Mouse (Mus musculus): ENCODE data around the gene Calml3. TPM values are rescaled to one million over a fixed set of nuclear protein-coding genes. Genes with fewer than 3 reads are reported as not detected.
"Not testable (repeated sequence)": the region's sequence is repeated elsewhere in the genome, so short reads cannot be mapped to it uniquely, and the experiment has no call there.

The Calml3 gene
- not detected for total RNA-seq (2021)

- DNase-seq (ENCODE audit: extremely low spot score in 1 of 2, low spot score in 2 of 2) = no peak
- intact Hi-C loops (cut with DNase I) = no loop called here
These were observed at the start of gene Calml3 for GRCm38 (mm10) chr13:3804186-3804585. Gene Calml3 (minus strand): TSS chr13:3804316.

- no peak for DNase-seq (ENCODE audit: extremely low spot score in 1 of 2, low spot score in 2 of 2)
- intact Hi-C loops (cut with DNase I) = no loop called here
These were observed 46.2 kb upstream of the Calml3 start for GRCm38 (mm10) chr13:3850330-3850729.

GRCm38 (mm10) chr13:3840662-3841061, 36.5 kb upstream of the Calml3 start:
- intact Hi-C loops (cut with DNase I) = not testable (repeated sequence)

GRCm38 (mm10) chr13:3837312-3837807, 33.2 kb upstream of the Calml3 start, which contains the start of gene Calm4:
Gene Calm4 (plus strand): TSS chr13:3837757.
- DNase-seq (ENCODE audit: extremely low spot score in 1 of 2, low spot score in 2 of 2); intact Hi-C loops (cut with DNase I): not testable (repeated sequence)

More at GRCm38 (mm10) chr13:3840662-3841061, 36.5 kb upstream of the Calml3 start:
- not testable (repeated sequence) for DNase-seq (ENCODE audit: extremely low spot score in 1 of 2, low spot score in 2 of 2)

- DNase-seq (ENCODE audit: extremely low spot score in 1 of 2, low spot score in 2 of 2); intact Hi-C loops (cut with DNase I): not testable (repeated sequence)
These were observed 29.5 kb upstream of the Calml3 start for GRCm38 (mm10) chr13:3833644-3834043.

GRCm38 (mm10) chr13:3832450-3832849, 28.3 kb upstream of the Calml3 start:
- no peak for DNase-seq (ENCODE audit: extremely low spot score in 1 of 2, low spot score in 2 of 2)
- intact Hi-C loops (cut with DNase I) = no loop called here

- no peak for DNase-seq (ENCODE audit: extremely low spot score in 1 of 2, low spot score in 2 of 2)
- intact Hi-C loops (cut with DNase I) = no loop called here
These were observed 27.9 kb upstream of the Calml3 start for GRCm38 (mm10) chr13:3831994-3832393.

GRCm38 (mm10) chr13:3831546-3831945, 27.4 kb upstream of the Calml3 start:
- DNase-seq (ENCODE audit: extremely low spot score in 1 of 2, low spot score in 2 of 2) = no peak
- intact Hi-C loops (cut with DNase I) = no loop called here

GRCm38 (mm10) chr13:3825726-3826125, 21.6 kb upstream of the Calml3 start:
- intact Hi-C loops (cut with DNase I) = no loop called here
- no peak for DNase-seq (ENCODE audit: extremely low spot score in 1 of 2, low spot score in 2 of 2)

- intact Hi-C loops (cut with DNase I) = no loop called here
- no peak for DNase-seq (ENCODE audit: extremely low spot score in 1 of 2, low spot score in 2 of 2)
These were observed 18.0 kb upstream of the Calml3 start for GRCm38 (mm10) chr13:3822105-3822504.

- intact Hi-C loops (cut with DNase I) = no loop called here
These were observed 14.6 kb upstream of the Calml3 start for GRCm38 (mm10) chr13:3818740-3819076.

GRCm38 (mm10) chr13:3818012-3818739, 14.1 kb upstream of the Calml3 start:
- intact Hi-C loops (cut with DNase I) = no loop called here

More at GRCm38 (mm10) chr13:3818740-3819076, 14.6 kb upstream of the Calml3 start:
- DNase-seq (ENCODE audit: extremely low spot score in 1 of 2, low spot score in 2 of 2) = no peak

GRCm38 (mm10) chr13:3807131-3807827, 3.2 kb upstream of the Calml3 start:
- no peak for DNase-seq (ENCODE audit: extremely low spot score in 1 of 2, low spot score in 2 of 2)
- intact Hi-C loops (cut with DNase I) = no loop called here

More at GRCm38 (mm10) chr13:3818012-3818739, 14.1 kb upstream of the Calml3 start:
- DNase-seq (ENCODE audit: extremely low spot score in 1 of 2, low spot score in 2 of 2) = no peak

GRCm38 (mm10) chr13:3805638-3806037, 1.5 kb upstream of the Calml3 start:
- intact Hi-C loops (cut with DNase I) = no loop called here

GRCm38 (mm10) chr13:3805132-3805531, 1.0 kb upstream of the Calml3 start:
- DNase-seq (ENCODE audit: extremely low spot score in 1 of 2, low spot score in 2 of 2) = peak in 1 of 2 experiments; percentile 63

More at GRCm38 (mm10) chr13:3805638-3806037, 1.5 kb upstream of the Calml3 start:
- no peak for DNase-seq (ENCODE audit: extremely low spot score in 1 of 2, low spot score in 2 of 2)

GRCm38 (mm10) chr13:3799386-3799785, 4.7 kb downstream of the Calml3 start:
- intact Hi-C loops (cut with DNase I) = no loop called here
- no peak for DNase-seq (ENCODE audit: extremely low spot score in 1 of 2, low spot score in 2 of 2)

More at GRCm38 (mm10) chr13:3805132-3805531, 1.0 kb upstream of the Calml3 start:
- intact Hi-C loops (cut with DNase I) = no loop called here

- no peak for DNase-seq (ENCODE audit: extremely low spot score in 1 of 2, low spot score in 2 of 2)
- intact Hi-C loops (cut with DNase I) = no loop called here
These were observed 5.4 kb downstream of the Calml3 start for GRCm38 (mm10) chr13:3798751-3799150.

GRCm38 (mm10) chr13:3796649-3797048, 7.5 kb downstream of the Calml3 start:
- intact Hi-C loops (cut with DNase I) = no loop called here
- DNase-seq (ENCODE audit: extremely low spot score in 1 of 2, low spot score in 2 of 2) = no peak

GRCm38 (mm10) chr13:3789531-3789930, 14.6 kb downstream of the Calml3 start:
- DNase-seq (ENCODE audit: extremely low spot score in 1 of 2, low spot score in 2 of 2) = no peak
- intact Hi-C loops (cut with DNase I) = no loop called here

GRCm38 (mm10) chr13:3788588-3788987, 15.5 kb downstream of the Calml3 start:
- intact Hi-C loops (cut with DNase I) = no loop called here
- DNase-seq (ENCODE audit: extremely low spot score in 1 of 2, low spot score in 2 of 2) = no peak

Measured in left cerebral cortex, postnatal 10 days (tissue).